Mouse (Mus musculus): ENCODE data around the gene Slc22a6. TPM values are rescaled to one million over a fixed set of nuclear protein-coding genes. Genes with fewer than 3 reads are reported as not detected.

Gene Slc22a6
- polyA plus RNA-seq, 1 experiment: not detected

DNA sequence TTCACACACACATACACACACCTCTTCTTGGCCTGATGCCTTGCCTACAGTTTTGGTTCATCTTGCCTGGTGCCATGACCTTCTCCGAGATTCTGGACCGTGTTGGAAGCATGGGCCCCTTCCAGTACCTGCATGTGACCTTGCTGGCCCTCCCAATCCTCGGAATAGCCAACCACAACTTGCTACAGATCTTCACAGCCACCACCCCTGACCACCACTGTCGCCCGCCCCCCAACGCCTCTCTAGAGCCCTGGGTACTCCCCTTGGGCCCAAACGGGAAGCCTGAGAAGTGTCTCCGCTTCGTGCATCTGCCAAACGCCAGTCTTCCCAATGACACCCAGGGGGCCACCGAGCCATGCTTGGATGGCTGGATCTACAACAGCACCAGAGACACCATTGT, 24.0 kb upstream of the Slc22a6 start:
- Histone ChIP-seq H3K4me3 (ENCODE audit: control insufficient read depth, low read depth, low read length) (no peak overlapping the region), H3K27ac (ENCODE audit: control insufficient read depth, insufficient read depth, low read depth, low read length) (no peak overlapping the region), H3K36me3 (ENCODE audit: control insufficient read depth, insufficient read depth, low read length) (no peaks in the 10 kb centered on the region), H3K4me1 (ENCODE audit: control insufficient read depth, insufficient read depth, low read length) (no peaks in the 10 kb centered on the region; the same call in 1 of the 2 replicates), H3K27me3 (ENCODE audit: control insufficient read depth, insufficient read depth, low read length) (no peaks in the 10 kb centered on the region)
- no peak for TF ChIP-seq POLR2A (IDR thresholded peaks at IDR 0.05; ENCODE audit: control insufficient read depth, low read depth, low read length)
- TF ChIP-seq CTCF (IDR thresholded peaks at IDR 0.05; ENCODE audit: control insufficient read depth, insufficient read depth, insufficient replicate concordance, low read depth, low read length): no peak

- TF ChIP-seq CTCF (IDR thresholded peaks at IDR 0.05; ENCODE audit: control insufficient read depth, insufficient read depth, insufficient replicate concordance, low read depth, low read length) (no peak), POLR2A (IDR thresholded peaks at IDR 0.05; ENCODE audit: control insufficient read depth, low read depth, low read length) (no peak)
- H3K4me1 ChIP-seq (ENCODE audit: control insufficient read depth, insufficient read depth, low read length): no peaks in the 10 kb centered on the region; the same call in 1 of the 2 replicates
- no peaks in the 10 kb centered on the region for H3K27me3 ChIP-seq (ENCODE audit: control insufficient read depth, insufficient read depth, low read length)
- no peaks in the 10 kb centered on the region for H3K36me3 ChIP-seq (ENCODE audit: control insufficient read depth, insufficient read depth, low read length)
- no peak overlapping the region for H3K27ac ChIP-seq (ENCODE audit: control insufficient read depth, insufficient read depth, low read depth, low read length)
- no peak overlapping the region for H3K4me3 ChIP-seq (ENCODE audit: control insufficient read depth, low read depth, low read length)
Measured at GRCm38 (mm10) chr19:8594518-8594917, 23.3 kb upstream of the Slc22a6 start.

DNA sequence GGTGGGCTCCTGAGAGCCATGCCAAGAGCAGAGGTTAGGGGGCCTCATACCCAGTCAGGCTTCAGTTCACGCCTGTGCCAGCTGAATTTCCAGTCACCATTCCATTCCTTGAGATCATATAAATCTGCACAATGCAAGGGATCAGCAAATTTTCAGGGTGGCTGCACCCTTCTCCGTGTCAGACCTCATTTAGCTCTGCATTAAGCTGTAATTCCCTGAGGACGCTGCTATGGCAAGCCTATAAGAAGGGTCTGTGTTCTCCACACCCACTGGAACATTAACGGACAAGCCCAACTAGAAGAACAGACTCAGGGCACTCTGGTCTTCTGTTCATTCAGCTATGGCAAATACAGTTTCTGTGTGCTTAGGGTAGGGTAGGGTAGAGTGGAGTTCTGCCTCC, 20.6 kb upstream of the Slc22a6 start:
- TF ChIP-seq CTCF (IDR thresholded peaks at IDR 0.05; ENCODE audit: control insufficient read depth, insufficient read depth, insufficient replicate concordance, low read depth, low read length): no peak
- TF ChIP-seq POLR2A (IDR thresholded peaks at IDR 0.05; ENCODE audit: control insufficient read depth, low read depth, low read length): no peak
- Histone ChIP-seq H3K27me3 (ENCODE audit: control insufficient read depth, insufficient read depth, low read length) (no peaks in the 10 kb centered on the region), H3K4me1 (ENCODE audit: control insufficient read depth, insufficient read depth, low read length) (no peaks in the 10 kb centered on the region; the same call in 1 of the 2 replicates), H3K4me3 (ENCODE audit: control insufficient read depth, low read depth, low read length) (no peak overlapping the region), H3K27ac (ENCODE audit: control insufficient read depth, insufficient read depth, low read depth, low read length) (no peak overlapping the region), H3K36me3 (ENCODE audit: control insufficient read depth, insufficient read depth, low read length) (no peaks in the 10 kb centered on the region)

- H3K27ac ChIP-seq (ENCODE audit: control insufficient read depth, insufficient read depth, low read depth, low read length): no peak overlapping the region
- TF ChIP-seq POLR2A (IDR thresholded peaks at IDR 0.05; ENCODE audit: control insufficient read depth, low read depth, low read length) (no peak), CTCF (IDR thresholded peaks at IDR 0.05; ENCODE audit: control insufficient read depth, insufficient read depth, insufficient replicate concordance, low read depth, low read length) (no peak)
- no peaks in the 10 kb centered on the region for H3K36me3 ChIP-seq (ENCODE audit: control insufficient read depth, insufficient read depth, low read length)
Measured at GRCm38 (mm10) chr19:8599229-8599628, 18.6 kb upstream of the Slc22a6 start.

GRCm38 (mm10) chr19:8601922-8602321, 15.9 kb upstream of the Slc22a6 start:
- no peak for TF ChIP-seq CTCF (IDR thresholded peaks at IDR 0.05; ENCODE audit: control insufficient read depth, insufficient read depth, insufficient replicate concordance, low read depth, low read length)
- TF ChIP-seq POLR2A (IDR thresholded peaks at IDR 0.05; ENCODE audit: control insufficient read depth, low read depth, low read length): no peak
- Histone ChIP-seq H3K27me3 (ENCODE audit: control insufficient read depth, insufficient read depth, low read length) (no peaks in the 10 kb centered on the region), H3K36me3 (ENCODE audit: control insufficient read depth, insufficient read depth, low read length) (no peaks in the 10 kb centered on the region), H3K4me1 (ENCODE audit: control insufficient read depth, insufficient read depth, low read length) (no peaks in the 10 kb centered on the region), H3K27ac (ENCODE audit: control insufficient read depth, insufficient read depth, low read depth, low read length) (no peak overlapping the region), H3K4me3 (ENCODE audit: control insufficient read depth, low read depth, low read length) (no peak overlapping the region)

More at GRCm38 (mm10) chr19:8599229-8599628, 18.6 kb upstream of the Slc22a6 start:
- Histone ChIP-seq H3K4me3 (ENCODE audit: control insufficient read depth, low read depth, low read length) (no peak overlapping the region), H3K27me3 (ENCODE audit: control insufficient read depth, insufficient read depth, low read length) (no peaks in the 10 kb centered on the region), H3K4me1 (ENCODE audit: control insufficient read depth, insufficient read depth, low read length) (no peaks in the 10 kb centered on the region; the same call in 1 of the 2 replicates)

GRCm38 (mm10) chr19:8602914-8603313, 14.9 kb upstream of the Slc22a6 start:
- no peak for TF ChIP-seq CTCF (IDR thresholded peaks at IDR 0.05; ENCODE audit: control insufficient read depth, insufficient read depth, insufficient replicate concordance, low read depth, low read length)
- TF ChIP-seq POLR2A (IDR thresholded peaks at IDR 0.05; ENCODE audit: control insufficient read depth, low read depth, low read length): no peak
- no peak overlapping the region for H3K4me3 ChIP-seq (ENCODE audit: control insufficient read depth, low read depth, low read length)
- no peaks in the 10 kb centered on the region for H3K27me3 ChIP-seq (ENCODE audit: control insufficient read depth, insufficient read depth, low read length)
- no peaks in the 10 kb centered on the region for H3K36me3 ChIP-seq (ENCODE audit: control insufficient read depth, insufficient read depth, low read length)
- no peaks in the 10 kb centered on the region for H3K4me1 ChIP-seq (ENCODE audit: control insufficient read depth, insufficient read depth, low read length)
- H3K27ac ChIP-seq (ENCODE audit: control insufficient read depth, insufficient read depth, low read depth, low read length): no peak overlapping the region

DNA sequence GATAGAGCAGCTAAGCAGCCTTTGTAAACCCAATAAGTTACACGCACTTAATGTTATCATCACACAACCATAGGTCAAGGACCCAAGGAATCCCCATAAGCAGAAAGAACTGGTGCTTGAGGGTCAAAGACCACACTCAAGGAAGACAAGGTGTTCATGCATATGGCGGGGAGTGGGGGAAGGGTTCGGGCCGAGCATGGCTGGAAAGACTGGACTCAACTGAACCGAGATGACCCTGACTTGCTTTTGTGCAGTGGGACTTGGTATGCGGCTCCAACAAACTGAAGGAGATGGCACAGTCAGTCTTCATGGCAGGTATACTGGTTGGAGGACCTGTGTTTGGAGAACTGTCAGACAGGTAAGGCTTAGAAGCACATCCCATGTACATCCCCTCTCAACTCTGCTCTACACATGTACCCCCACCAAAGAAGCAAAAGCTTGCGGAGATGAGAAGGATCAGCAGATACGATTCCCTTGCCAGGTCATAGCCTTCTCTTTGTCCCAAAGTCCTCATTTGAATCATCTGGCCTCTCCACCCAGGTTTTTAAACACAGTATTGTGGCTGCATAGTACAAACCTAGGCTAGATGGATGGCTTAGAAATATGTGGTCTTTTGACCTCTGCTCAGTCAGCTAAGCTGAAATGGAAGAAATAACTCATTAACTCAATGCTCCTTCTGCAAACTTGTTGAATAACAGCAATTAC, 13.2 kb upstream of the Slc22a6 start:
- TF ChIP-seq CTCF (IDR thresholded peaks at IDR 0.05; ENCODE audit: control insufficient read depth, insufficient read depth, insufficient replicate concordance, low read depth, low read length) (no peak), POLR2A (IDR thresholded peaks at IDR 0.05; ENCODE audit: control insufficient read depth, low read depth, low read length) (no peak)
- Histone ChIP-seq H3K27me3 (ENCODE audit: control insufficient read depth, insufficient read depth, low read length) (no peaks in the 10 kb centered on the region), H3K36me3 (ENCODE audit: control insufficient read depth, insufficient read depth, low read length) (no peaks in the 10 kb centered on the region), H3K4me1 (ENCODE audit: control insufficient read depth, insufficient read depth, low read length) (no peaks in the 10 kb centered on the region), H3K27ac (ENCODE audit: control insufficient read depth, insufficient read depth, low read depth, low read length) (no peak overlapping the region), H3K4me3 (ENCODE audit: control insufficient read depth, low read depth, low read length) (no peak overlapping the region)
